Mouse (Mus musculus): Measurements from ENCODE around the gene Wfs1. TPM values are rescaled to one million over a fixed set of nuclear protein-coding genes. Genes with fewer than 3 reads are reported as not detected.

Gene Wfs1
- total RNA-seq, 1 experiment: 15.1 TPM

DNA sequence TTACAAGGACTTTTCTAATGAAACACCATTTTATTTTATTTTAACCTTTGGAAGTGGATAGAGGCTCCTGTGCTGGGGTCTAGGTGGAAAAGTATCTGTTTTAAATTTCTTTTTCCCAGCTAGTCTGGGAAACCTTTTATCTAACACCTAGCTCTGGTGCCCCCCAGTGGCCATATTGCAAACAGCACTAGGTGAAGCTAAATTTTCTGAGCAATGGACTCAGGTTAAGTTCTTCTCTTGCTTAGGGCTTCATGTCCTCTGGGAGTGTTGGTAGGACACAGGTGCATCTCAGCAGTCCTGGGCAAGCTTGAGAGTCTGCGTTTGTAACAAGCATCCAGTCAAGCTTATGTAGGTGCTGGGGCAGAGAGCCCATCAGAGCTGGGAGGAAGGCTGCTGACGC is 13.0 kb upstream of the Wfs1 start:
- in situ Hi-C loops (cut with MboI; ENCODE audit: low sequenced_read_pairs in 2 of 2, unreplicated experiment in 2 of 2): no loop called here
- no peak overlapping the region for H3K4me3 ChIP-seq (ENCODE audit: insufficient read depth in 1 of 2, low read depth in 1 of 2, low read length in 2 of 2, poor library complexity in 1 of 2, severe bottlenecking in 1 of 2)
- H3K9ac ChIP-seq (ENCODE audit: insufficient read depth, low read depth, low read length, poor library complexity, severe bottlenecking): no peak overlapping the region
- H3K9me3 ChIP-seq (ENCODE audit: control insufficient read depth, insufficient read depth, low read depth, low read length): no peaks in the 10 kb centered on the region
- no peaks in the 10 kb centered on the region for H3K4me1 ChIP-seq (ENCODE audit: control insufficient read depth in 2 of 2, insufficient read depth in 2 of 2, low read length in 2 of 2, poor library complexity in 1 of 2)
- peak; percentile 59 for DNase-seq (ENCODE audit: low read depth, low spot score)
- H3K36me3 ChIP-seq (ENCODE audit: control insufficient read depth, insufficient read depth, low read length, poor library complexity, severe bottlenecking): no peaks in the 10 kb centered on the region
- TF ChIP-seq ZC3H11A (IDR thresholded peaks at IDR 0.05; ENCODE audit: borderline replicate concordance, low read depth, low read length): peak; percentile 45; the same call in 1 of the 2 replicates
- TF ChIP-seq MAFK (IDR thresholded peaks at IDR 0.05; ENCODE audit: insufficient read depth, low read depth, low read length): no peak
- H3K27ac ChIP-seq (ENCODE audit: insufficient read depth, low read depth, low read length, poor library complexity, severe bottlenecking): no peak overlapping the region

DNA sequence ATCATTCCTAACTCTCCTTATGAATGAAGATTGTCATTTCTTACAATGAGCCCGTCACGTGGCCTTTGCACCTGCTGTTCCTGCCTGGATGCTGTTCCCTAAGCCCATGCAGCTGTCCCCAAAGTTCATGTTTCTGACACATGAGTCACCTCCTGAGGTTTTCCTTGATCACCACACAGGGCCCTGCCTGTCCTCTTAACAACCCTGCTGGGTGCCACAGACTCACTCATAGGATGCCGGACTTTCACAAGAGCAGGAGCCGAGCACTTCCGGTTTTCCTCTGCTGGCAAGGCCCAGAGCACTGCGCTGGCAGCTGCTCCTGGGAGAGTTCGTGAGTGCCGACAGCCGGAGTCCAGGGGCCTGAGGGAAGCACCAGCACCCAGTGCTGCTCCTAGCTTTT is 12.0 kb upstream of the Wfs1 start:
- no peaks in the 10 kb centered on the region for H3K4me1 ChIP-seq (ENCODE audit: control insufficient read depth in 2 of 2, insufficient read depth in 2 of 2, low read length in 2 of 2, poor library complexity in 1 of 2)
- H3K36me3 ChIP-seq (ENCODE audit: control insufficient read depth, insufficient read depth, low read length, poor library complexity, severe bottlenecking): no peaks in the 10 kb centered on the region
- H3K27ac ChIP-seq (ENCODE audit: insufficient read depth, low read depth, low read length, poor library complexity, severe bottlenecking): no peak overlapping the region
- no peak for TF ChIP-seq CHD2 (IDR thresholded peaks at IDR 0.05; ENCODE audit: low read depth, low read length)
- TF ChIP-seq ZNF384 (IDR thresholded peaks at IDR 0.05; ENCODE audit: low read depth, low read length): no peak
- TF ChIP-seq HCFC1 (IDR thresholded peaks at IDR 0.05; ENCODE audit: borderline replicate concordance, insufficient read depth, low read length): no peak
- TF ChIP-seq MAFK (IDR thresholded peaks at IDR 0.05; ENCODE audit: insufficient read depth, low read depth, low read length): no peak
- TF ChIP-seq ZC3H11A (IDR thresholded peaks at IDR 0.05; ENCODE audit: borderline replicate concordance, low read depth, low read length): no peak
- in situ Hi-C loops (cut with MboI; ENCODE audit: low sequenced_read_pairs in 2 of 2, unreplicated experiment in 2 of 2): no loop called here
- no peak for DNase-seq (ENCODE audit: low read depth, low spot score)
- no peak overlapping the region for H3K4me3 ChIP-seq (ENCODE audit: insufficient read depth in 1 of 2, low read depth in 1 of 2, low read length in 2 of 2, poor library complexity in 1 of 2, severe bottlenecking in 1 of 2)
- H3K9me3 ChIP-seq (ENCODE audit: control insufficient read depth, insufficient read depth, low read depth, low read length): no peaks in the 10 kb centered on the region
- H3K9ac ChIP-seq (ENCODE audit: insufficient read depth, low read depth, low read length, poor library complexity, severe bottlenecking): no peak overlapping the region

DNA sequence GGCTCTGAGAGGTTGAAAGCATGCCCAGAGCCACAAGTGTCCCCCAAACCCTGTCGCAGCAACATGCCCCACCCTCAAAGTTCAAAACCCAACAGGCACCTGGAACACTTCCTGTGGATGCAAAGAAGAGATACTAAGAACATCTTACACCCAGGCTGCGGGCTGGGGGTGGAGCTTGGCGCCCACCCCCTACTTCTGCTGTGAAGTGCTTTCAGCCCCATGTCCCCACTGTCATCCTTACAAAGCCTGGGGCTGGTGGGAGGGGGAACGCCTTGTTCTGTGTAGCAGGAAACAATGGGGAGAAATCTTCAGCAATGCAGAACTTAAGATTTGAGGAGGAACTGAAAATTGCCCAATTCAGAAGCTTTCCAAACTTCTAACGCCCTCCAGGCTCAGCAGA is 9.0 kb upstream of the Wfs1 start:
- no peak for TF ChIP-seq ZNF384 (IDR thresholded peaks at IDR 0.05; ENCODE audit: low read depth, low read length)
- no peak for TF ChIP-seq CHD2 (IDR thresholded peaks at IDR 0.05; ENCODE audit: low read depth, low read length)
- no peak for TF ChIP-seq MAFK (IDR thresholded peaks at IDR 0.05; ENCODE audit: insufficient read depth, low read depth, low read length)
- no peak for TF ChIP-seq HCFC1 (IDR thresholded peaks at IDR 0.05; ENCODE audit: borderline replicate concordance, insufficient read depth, low read length)
- TF ChIP-seq ZC3H11A (IDR thresholded peaks at IDR 0.05; ENCODE audit: borderline replicate concordance, low read depth, low read length): no peak
- no peaks in the 10 kb centered on the region for H3K36me3 ChIP-seq (ENCODE audit: control insufficient read depth, insufficient read depth, low read length, poor library complexity, severe bottlenecking)
- no peak overlapping the region for H3K27ac ChIP-seq (ENCODE audit: insufficient read depth, low read depth, low read length, poor library complexity, severe bottlenecking)
- no peak for DNase-seq (ENCODE audit: low read depth, low spot score)
- in situ Hi-C loops (cut with MboI; ENCODE audit: low sequenced_read_pairs in 2 of 2, unreplicated experiment in 2 of 2): no loop called here
- H3K9ac ChIP-seq (ENCODE audit: insufficient read depth, low read depth, low read length, poor library complexity, severe bottlenecking): no peak overlapping the region
- H3K9me3 ChIP-seq (ENCODE audit: control insufficient read depth, insufficient read depth, low read depth, low read length): no peaks in the 10 kb centered on the region
- no peak overlapping the region for H3K4me3 ChIP-seq (ENCODE audit: insufficient read depth in 1 of 2, low read depth in 1 of 2, low read length in 2 of 2, poor library complexity in 1 of 2, severe bottlenecking in 1 of 2)
- no peaks in the 10 kb centered on the region for H3K4me1 ChIP-seq (ENCODE audit: control insufficient read depth in 2 of 2, insufficient read depth in 2 of 2, low read length in 2 of 2, poor library complexity in 1 of 2)

DNA sequence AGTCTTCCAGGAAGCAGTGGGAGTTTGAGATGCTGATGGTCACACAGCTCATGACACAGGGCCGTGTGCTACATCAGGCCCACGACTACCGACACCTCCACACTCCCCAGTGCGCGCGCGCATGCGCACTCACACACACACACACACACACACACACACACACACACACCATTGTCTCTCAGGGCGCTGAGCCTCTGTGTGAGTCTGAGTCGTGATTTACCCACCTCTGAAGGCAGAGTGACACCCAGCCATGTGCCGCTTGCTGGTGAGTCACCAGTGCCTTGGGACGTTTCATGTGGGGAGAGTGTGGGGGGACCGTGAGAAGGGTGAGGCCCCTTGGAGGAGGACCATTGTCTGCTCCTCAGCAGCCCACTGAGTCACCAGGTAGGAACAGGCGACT is 7.4 kb upstream of the Wfs1 start:
- H3K4me1 ChIP-seq (ENCODE audit: control insufficient read depth in 2 of 2, insufficient read depth in 2 of 2, low read length in 2 of 2, poor library complexity in 1 of 2): no peaks in the 10 kb centered on the region
- no peaks in the 10 kb centered on the region for H3K9me3 ChIP-seq (ENCODE audit: control insufficient read depth, insufficient read depth, low read depth, low read length)
- H3K36me3 ChIP-seq (ENCODE audit: control insufficient read depth, insufficient read depth, low read length, poor library complexity, severe bottlenecking): no peaks in the 10 kb centered on the region
- no peak for DNase-seq (ENCODE audit: low read depth, low spot score)
- in situ Hi-C loops (cut with MboI; ENCODE audit: low sequenced_read_pairs in 2 of 2, unreplicated experiment in 2 of 2): no loop called here
- H3K27ac ChIP-seq (ENCODE audit: insufficient read depth, low read depth, low read length, poor library complexity, severe bottlenecking): no peak overlapping the region
- TF ChIP-seq CHD2 (IDR thresholded peaks at IDR 0.05; ENCODE audit: low read depth, low read length) (no peak), HCFC1 (IDR thresholded peaks at IDR 0.05; ENCODE audit: borderline replicate concordance, insufficient read depth, low read length) (no peak), MAFK (IDR thresholded peaks at IDR 0.05; ENCODE audit: insufficient read depth, low read depth, low read length) (no peak), ZC3H11A (IDR thresholded peaks at IDR 0.05; ENCODE audit: borderline replicate concordance, low read depth, low read length) (no peak), ZNF384 (IDR thresholded peaks at IDR 0.05; ENCODE audit: low read depth, low read length) (no peak)
- no peak overlapping the region for H3K9ac ChIP-seq (ENCODE audit: insufficient read depth, low read depth, low read length, poor library complexity, severe bottlenecking)
- no peak overlapping the region for H3K4me3 ChIP-seq (ENCODE audit: insufficient read depth in 1 of 2, low read depth in 1 of 2, low read length in 2 of 2, poor library complexity in 1 of 2, severe bottlenecking in 1 of 2)

DNA sequence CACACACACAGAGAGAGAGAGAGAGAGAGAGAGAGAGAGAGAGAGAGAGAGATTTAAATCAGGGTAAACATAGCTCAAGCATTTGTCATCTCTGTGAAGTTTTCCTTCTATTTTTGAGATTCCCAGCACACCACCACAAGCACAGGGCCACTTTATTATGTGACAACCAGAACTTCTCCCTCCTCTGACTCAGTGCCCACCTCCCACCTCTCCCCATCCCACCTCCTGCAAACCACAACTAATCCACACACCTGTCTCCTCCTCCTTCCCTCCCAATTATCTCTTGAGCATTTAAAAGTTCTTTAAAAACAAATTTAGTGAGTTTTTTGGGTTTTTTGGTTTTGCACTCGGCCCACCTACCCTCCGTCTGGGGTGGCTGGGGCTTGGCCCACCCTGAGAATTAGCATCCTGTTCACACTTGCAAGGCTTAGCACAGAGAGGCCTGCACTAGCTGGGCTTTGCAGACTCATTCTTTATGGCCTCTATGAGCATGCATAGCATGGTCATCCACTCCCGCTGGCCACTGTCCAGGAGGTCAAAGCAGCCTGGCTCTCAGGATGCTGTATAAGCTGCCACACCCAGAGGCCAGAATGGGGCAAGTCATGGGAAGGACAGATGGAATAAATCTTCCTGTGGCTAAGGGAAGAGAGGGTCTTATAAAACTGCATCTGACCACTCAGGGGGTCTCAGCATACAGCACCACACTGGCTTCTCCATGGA is 1.8 kb upstream of the Wfs1 start:
- in situ Hi-C loops (cut with MboI; ENCODE audit: low sequenced_read_pairs in 2 of 2, unreplicated experiment in 2 of 2): no loop called here
- no peaks in the 10 kb centered on the region for H3K36me3 ChIP-seq (ENCODE audit: control insufficient read depth, insufficient read depth, low read length, poor library complexity, severe bottlenecking)
- DNase-seq (ENCODE audit: low read depth, low spot score): no peak
- H3K9ac ChIP-seq (ENCODE audit: insufficient read depth, low read depth, low read length, poor library complexity, severe bottlenecking): no peak overlapping the region
- no peak overlapping the region for H3K27ac ChIP-seq (ENCODE audit: insufficient read depth, low read depth, low read length, poor library complexity, severe bottlenecking)
- no peak for TF ChIP-seq HCFC1 (IDR thresholded peaks at IDR 0.05; ENCODE audit: borderline replicate concordance, insufficient read depth, low read length)
- TF ChIP-seq MAFK (IDR thresholded peaks at IDR 0.05; ENCODE audit: insufficient read depth, low read depth, low read length): no peak
- TF ChIP-seq CHD2 (IDR thresholded peaks at IDR 0.05; ENCODE audit: low read depth, low read length): no peak
- no peak for TF ChIP-seq ZNF384 (IDR thresholded peaks at IDR 0.05; ENCODE audit: low read depth, low read length)
- no peak for TF ChIP-seq ZC3H11A (IDR thresholded peaks at IDR 0.05; ENCODE audit: borderline replicate concordance, low read depth, low read length)
- no peak overlapping the region for H3K4me3 ChIP-seq (ENCODE audit: insufficient read depth in 1 of 2, low read depth in 1 of 2, low read length in 2 of 2, poor library complexity in 1 of 2, severe bottlenecking in 1 of 2)
- no peaks in the 10 kb centered on the region for H3K9me3 ChIP-seq (ENCODE audit: control insufficient read depth, insufficient read depth, low read depth, low read length)
- H3K4me1 ChIP-seq (ENCODE audit: control insufficient read depth in 2 of 2, insufficient read depth in 2 of 2, low read length in 2 of 2, poor library complexity in 1 of 2): peaks cover 3 to 4% of the 10 kb centered on the region in 2 experiments; a peak in 1 of 4 replicates
